Mouse (Mus musculus): ENCODE results near the gene Sdhaf2. TPM values are rescaled to one million over a fixed set of nuclear protein-coding genes. Genes with fewer than 3 reads are reported as not detected.
A peak's percentile ranks its signal among the peaks of the same experiment; 100 is the strongest.

The Sdhaf2 gene
- polyA plus RNA-seq, 1 experiment: 0.44 TPM

- peaks cover 14% of the 10 kb centered on the region for H3K4me1 ChIP-seq (ENCODE audit: control insufficient read depth)
- peaks cover 8% of the 10 kb centered on the region; the same call in 1 of the 2 replicates for H3K9me3 ChIP-seq (ENCODE audit: control insufficient read depth, low read length)
- H3K36me3 ChIP-seq (ENCODE audit: control insufficient read depth): no peaks in the 10 kb centered on the region
- H3K4me3 ChIP-seq (replicated peaks): peak within 1 kb of the TSS; percentile 18
- TF ChIP-seq GATA1 (IDR thresholded peaks at IDR 0.05; ENCODE audit: low read length) (no peak), TAL1 (IDR thresholded peaks at IDR 0.05; ENCODE audit: low read length) (no peak)
- peaks cover 97% of the 10 kb centered on the region for H3K27me3 ChIP-seq (ENCODE audit: control insufficient read depth)
These were observed 69.0 kb downstream of the Sdhaf2 start, which contains the start of gene Lrrc10b for GRCm38 (mm10) chr19:10456752-10457483. Gene Lrrc10b, minus strand, starts transcription at chr19:10457473.

GRCm38 (mm10) chr19:10455437-10455806 lies 70.5 kb downstream of the Sdhaf2 start:
- Histone ChIP-seq H3K9me3 (ENCODE audit: control insufficient read depth, low read length) (peaks cover 8% of the 10 kb centered on the region; the same call in 1 of the 2 replicates), H3K36me3 (ENCODE audit: control insufficient read depth) (no peaks in the 10 kb centered on the region), H3K27me3 (ENCODE audit: control insufficient read depth) (peaks cover 87% of the 10 kb centered on the region), H3K4me3 (replicated peaks) (no peak overlapping the region), H3K4me1 (ENCODE audit: control insufficient read depth) (peaks cover 14% of the 10 kb centered on the region)
- TF ChIP-seq GATA1 (IDR thresholded peaks at IDR 0.05; ENCODE audit: low read length): no peak
- no peak for TF ChIP-seq TAL1 (IDR thresholded peaks at IDR 0.05; ENCODE audit: low read length)

- Histone ChIP-seq H3K9me3 (ENCODE audit: control insufficient read depth, low read length) (peaks cover 8% of the 10 kb centered on the region; the same call in 1 of the 2 replicates), H3K4me3 (replicated peaks) (no peak overlapping the region), H3K4me1 (ENCODE audit: control insufficient read depth) (peaks cover 14% of the 10 kb centered on the region), H3K36me3 (ENCODE audit: control insufficient read depth) (no peaks in the 10 kb centered on the region), H3K27me3 (ENCODE audit: control insufficient read depth) (peaks cover 82% of the 10 kb centered on the region)
- TF ChIP-seq GATA1 (IDR thresholded peaks at IDR 0.05; ENCODE audit: low read length): no peak
- TF ChIP-seq TAL1 (IDR thresholded peaks at IDR 0.05; ENCODE audit: low read length): no peak
These were observed 71.1 kb downstream of the Sdhaf2 start for GRCm38 (mm10) chr19:10454718-10455436.

Other genes starting within 250 kb of the Sdhaf2 start
- 0.01 TPM in 2 replicates for gene Dagla, start 221.3 kb downstream of the Sdhaf2 start, polyA plus RNA-seq (2012)
- not detected in 2 replicates for gene Syt7, start 137.1 kb downstream of the Sdhaf2 start, polyA plus RNA-seq (2012)
- not detected in 2 replicates for gene Lrrc10b, start 68.7 kb downstream of the Sdhaf2 start, polyA plus RNA-seq (2012)
- 0.16 and 0.30 TPM in 2 replicates for gene Ppp1r32, start 43.2 kb downstream of the Sdhaf2 start, polyA plus RNA-seq (2012)
- gene Cpsf7, start 876 bp downstream of the Sdhaf2 start, polyA plus RNA-seq (2012): 1.5 and 2.5 TPM in 2 replicates
- 0.13 and 0.14 TPM in 2 replicates for gene Tmem216, start 30.1 kb upstream of the Sdhaf2 start, polyA plus RNA-seq (2012)
- 0.30 and 0.42 TPM in 2 replicates for gene Cyb561a3, start 51.0 kb upstream of the Sdhaf2 start, polyA plus RNA-seq (2012)
- gene Tmem138, start 51.2 kb upstream of the Sdhaf2 start, polyA plus RNA-seq (2012): 0.22 and 0.41 TPM in 2 replicates
- gene Ddb1, start 79.2 kb upstream of the Sdhaf2 start, polyA plus RNA-seq (2012): 2.3 and 2.8 TPM in 2 replicates
- 0.31 and 0.64 TPM in 2 replicates for gene Tkfc, start 79.5 kb upstream of the Sdhaf2 start, polyA plus RNA-seq (2012)
- 0.11 and 0.12 TPM in 2 replicates for gene Vwce, start 108.1 kb upstream of the Sdhaf2 start, polyA plus RNA-seq (2012)
- not detected in 2 replicates for gene Pga5, start 151.9 kb upstream of the Sdhaf2 start, polyA plus RNA-seq (2012)
- 2.4 and 3.2 TPM in 2 replicates for gene Vps37c, start 162.6 kb upstream of the Sdhaf2 start, polyA plus RNA-seq (2012)
- gene Cd5, start 212.9 kb upstream of the Sdhaf2 start, polyA plus RNA-seq (2012): not detected in 2 replicates